Mouse (Mus musculus) brain, embryonic 14.5 days (tissue): ENCODE measurements at regions not wholly inside any gene's neighbourhood (a gene's known extent, or its start where the extent isn't known, plus 50 kb on each side); places are given as distances from the start of the nearest gene placed in this dataset.

Experiments
- CTCF ChIP-seq: fragments of 200-500 bp; IDR thresholded peaks from 2 replicates; pipeline ENCODE4 v1.5.1; 2012; ENCODE audit warnings: inconsistent platforms, mild to moderate bottlenecking, moderate library complexity, borderline replicate concordance; ENCODE audit not compliant: insufficient read depth, insufficient read length; ENCODE audit errors: extremely low read depth
- POLR2A ChIP-seq: fragments of 200-500 bp; IDR thresholded peaks from 2 replicates; pipeline ENCODE4 v1.6.1; 2012; ENCODE audit warnings: mild to moderate bottlenecking, inconsistent platforms, borderline replicate concordance; ENCODE audit not compliant: poor library complexity, insufficient read depth, insufficient read length, severe bottlenecking; ENCODE audit errors: extremely low read depth

GRCm38 (mm10) chr17:15235041-15235440 lies 141.6 kb downstream of the Dll1 start:
- TF ChIP-seq CTCF (no peak), POLR2A (no peak)
